Mouse (Mus musculus) liver, embryonic 16.5 days (tissue): ENCODE data around the gene Dlx1. TPM values are rescaled to one million over a fixed set of nuclear protein-coding genes. Genes with fewer than 3 reads are reported as not detected.
A peak's percentile ranks its signal among the peaks of the same experiment; 100 is the strongest.

ENCODE experiments used
- ATAC-seq: fragments of 200-750 bp; cut with Nextera tagmentation; 2 replicates; pipeline ENCODE4 v1.8.0; 2017; ENCODE audit warnings: low read depth, mild to moderate bottlenecking, moderate number of reproducible peaks, moderate library complexity
- H3K27ac ChIP-seq: fragments of 300-500 bp; sonication (generic); 2 replicates; pipeline ENCODE4 v1.5.1; 2014; ENCODE audit warnings: mild to moderate bottlenecking, low read length
- H3K27me3 ChIP-seq: fragments of 300-500 bp; sonication (generic); 2 replicates; pipeline ENCODE4 v1.6.1; 2014; ENCODE audit warnings: low read depth, low read length, mixed read lengths; ENCODE audit not compliant: control insufficient read depth, insufficient read depth
- H3K36me3 ChIP-seq: fragments of 300-500 bp; sonication (generic); 2 replicates; pipeline ENCODE4 v1.6.1; 2014; ENCODE audit warnings: mild to moderate bottlenecking; ENCODE audit not compliant: control insufficient read depth, insufficient read depth
- H3K4me1 ChIP-seq: fragments of 300-500 bp; sonication (generic); 2 replicates; pipeline ENCODE4 v1.6.1; 2014; ENCODE audit warnings: low read depth, low read length, mixed read lengths; ENCODE audit not compliant: control insufficient read depth
- H3K4me2 ChIP-seq: fragments of 300-500 bp; sonication (generic); 2 replicates; pipeline ENCODE4 v1.6.1; 2014; ENCODE audit warnings: low read depth, low read length, mixed read lengths
- H3K4me3 ChIP-seq: fragments of 300-500 bp; sonication (generic); 2 replicates; pipeline ENCODE4 v1.5.1; 2014; ENCODE audit warnings: low read depth, mild to moderate bottlenecking, low read length
- H3K9ac ChIP-seq: fragments of 300-500 bp; sonication (generic); 2 replicates; pipeline ENCODE4 v1.6.1; 2014; ENCODE audit warnings: low read depth, low read length
- H3K9me3 ChIP-seq: fragments of 300-500 bp; sonication (generic); replicated peaks from 2 replicates; pipeline ENCODE4 v1.6.1; 2016; ENCODE audit warnings: low read length; ENCODE audit not compliant: control insufficient read depth
- WGBS: fragments of 180-500 bp; shearing (Covaris S2); extraction: QIAGEN DNeasy Blood & Tissue Kit; methylation state at CpG from one replicate; pipeline ENCODE4 v1.1.7; 2014; ENCODE audit not compliant: insufficient replicate concordance; 5-methylcytosine and 5-hydroxymethylcytosine counted together
- polyA plus RNA-seq: library from polyadenylated mRNA; unstranded; fragments of >200 nt; fragmentation: Nextera tagmentation; extraction: Ambion mirVana; gene quantifications from 2 replicates; pipeline ENCODE4 v1.2.1, GENCODE M21; 2015

Dlx1 gene
- polyA plus RNA-seq, 1 experiment from 2014 or later: 0.06 TPM

GRCm38 (mm10) chr2:71551704-71552103 is 23.8 kb downstream of the Dlx1 start:
- H3K9ac ChIP-seq: no peak overlapping the region
- no peak overlapping the region for H3K4me2 ChIP-seq
- no peak for ATAC-seq
- H3K27me3 ChIP-seq: peaks cover 70% of the 10 kb centered on the region
- WGBS: under 1% methylated on average over 18 of the region's 18 CpGs
- peaks cover 2% of the 10 kb centered on the region for H3K4me1 ChIP-seq
- no peak overlapping the region for H3K4me3 ChIP-seq
- no peaks in the 10 kb centered on the region for H3K9me3 ChIP-seq
- H3K27ac ChIP-seq: no peak overlapping the region
- no peaks in the 10 kb centered on the region for H3K36me3 ChIP-seq

GRCm38 (mm10) chr2:71556071-71556470 is 28.2 kb downstream of the Dlx1 start:
- WGBS: 58% methylated on average over 5 of the region's 5 CpGs

GRCm38 (mm10) chr2:71566466-71566865 is 38.6 kb downstream of the Dlx1 start:
- H3K4me3 ChIP-seq: no peak overlapping the region
- no peaks in the 10 kb centered on the region for H3K36me3 ChIP-seq
- no peaks in the 10 kb centered on the region for H3K4me1 ChIP-seq
- no peaks in the 10 kb centered on the region for H3K9me3 ChIP-seq
- ATAC-seq: no peak
- 66% methylated on average over 9 of the region's 9 CpGs for WGBS
- H3K27me3 ChIP-seq: no peaks in the 10 kb centered on the region
- no peak overlapping the region for H3K4me2 ChIP-seq
- H3K27ac ChIP-seq: no peak overlapping the region
- no peak overlapping the region for H3K9ac ChIP-seq

More at GRCm38 (mm10) chr2:71556071-71556470, 28.2 kb downstream of the Dlx1 start:
- Histone ChIP-seq H3K36me3 (no peaks in the 10 kb centered on the region), H3K9me3 (no peaks in the 10 kb centered on the region), H3K9ac (no peak overlapping the region), H3K27ac (no peak overlapping the region), H3K27me3 (peaks cover 31% of the 10 kb centered on the region), H3K4me2 (no peak overlapping the region), H3K4me3 (no peak overlapping the region), H3K4me1 (no peaks in the 10 kb centered on the region)
- no peak for ATAC-seq

- H3K9ac ChIP-seq: no peak overlapping the region
- 36% methylated on average over 4 of the region's 4 CpGs for WGBS
Observed at GRCm38 (mm10) chr2:71573736-71574135, 45.8 kb downstream of the Dlx1 start.

GRCm38 (mm10) chr2:71577059-71577458 is 49.1 kb downstream of the Dlx1 start:
- Histone ChIP-seq H3K27me3 (peaks cover 13% of the 10 kb centered on the region), H3K9ac (no peak overlapping the region)
- no peak for ATAC-seq

More at GRCm38 (mm10) chr2:71573736-71574135, 45.8 kb downstream of the Dlx1 start:
- Histone ChIP-seq H3K4me1 (no peaks in the 10 kb centered on the region), H3K27ac (no peak overlapping the region), H3K4me2 (no peak overlapping the region), H3K36me3 (no peaks in the 10 kb centered on the region), H3K9me3 (no peaks in the 10 kb centered on the region), H3K27me3 (no peaks in the 10 kb centered on the region), H3K4me3 (no peak overlapping the region)
- no peak for ATAC-seq

GRCm38 (mm10) chr2:71580632-71581466 is 52.9 kb downstream of the Dlx1 start:
- WGBS: 6% methylated on average over 50 of the region's 50 CpGs
- peaks cover 20% of the 10 kb centered on the region for H3K27me3 ChIP-seq
- peak overlapping the region; percentile 62 for H3K4me2 ChIP-seq
- ATAC-seq: 0 out of 2 replicates have a peak, but pooled peaks have one; percentile 13
- H3K27ac ChIP-seq: no peak overlapping the region
- H3K4me1 ChIP-seq: no peaks in the 10 kb centered on the region; the same call in 1 of the 2 replicates
- H3K9me3 ChIP-seq: no peaks in the 10 kb centered on the region
- H3K36me3 ChIP-seq: no peaks in the 10 kb centered on the region
- H3K9ac ChIP-seq: peak overlapping the region; percentile 28; the same call in 1 of the 2 replicates
- peak overlapping the region; percentile 55 for H3K4me3 ChIP-seq

More at GRCm38 (mm10) chr2:71577059-71577458, 49.1 kb downstream of the Dlx1 start:
- H3K4me2 ChIP-seq: no peak overlapping the region
- no peak overlapping the region for H3K4me3 ChIP-seq
- H3K4me1 ChIP-seq: no peaks in the 10 kb centered on the region; the same call in 1 of the 2 replicates
- H3K36me3 ChIP-seq: no peaks in the 10 kb centered on the region
- no peak overlapping the region for H3K27ac ChIP-seq
- 65% methylated on average over 2 of the region's 2 CpGs for WGBS
- no peaks in the 10 kb centered on the region for H3K9me3 ChIP-seq

- Histone ChIP-seq H3K9ac (no peak overlapping the region), H3K27me3 (peaks cover 20% of the 10 kb centered on the region), H3K4me2 (peak overlapping the region; percentile 62), H3K36me3 (no peaks in the 10 kb centered on the region), H3K4me1 (no peaks in the 10 kb centered on the region; the same call in 1 of the 2 replicates), H3K9me3 (no peaks in the 10 kb centered on the region), H3K27ac (no peak overlapping the region), H3K4me3 (peak overlapping the region; percentile 55)
- 47% methylated on average over 5 of the region's 5 CpGs for WGBS
- no peak for ATAC-seq
Observed at GRCm38 (mm10) chr2:71581488-71581887, 53.6 kb downstream of the Dlx1 start.
